In the genomic region with DNA sequence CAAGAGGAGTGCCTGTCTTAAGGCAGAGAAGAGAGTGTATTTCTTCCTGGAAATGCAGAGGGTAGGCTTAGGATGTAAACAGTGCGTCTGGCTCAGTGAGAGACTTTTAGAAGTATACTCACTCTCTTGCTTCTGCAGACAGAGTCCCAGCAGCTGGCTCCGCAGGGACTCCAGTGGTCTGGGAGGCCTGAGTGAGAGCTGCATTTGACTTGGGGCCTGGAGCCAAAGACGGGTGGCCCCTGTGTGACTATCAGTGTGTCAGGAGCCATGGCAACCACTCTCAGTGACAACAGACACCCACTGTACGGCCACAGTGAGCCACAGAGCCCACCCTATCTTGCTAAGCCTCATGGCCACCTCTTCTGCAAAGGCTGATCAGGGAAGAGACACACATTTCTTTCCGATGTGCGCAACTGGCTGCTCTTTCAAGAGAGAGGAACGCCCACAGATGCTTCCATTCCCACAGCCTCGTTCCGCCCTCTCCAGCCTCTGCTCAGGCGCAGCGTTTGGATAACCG, we compare ENCODE assay signal across 11 mouse cellular contexts.
DNase-seq lines count a peak whose midpoint lies in the region; ATAC-seq lines count a peak whose summit lies in the region.
"Had no signal": no experiment of that assay in that cellular context is flagged by ENCODE, and none has a peak within 500 bp of the region (broad histone marks: within the 10 kb centered on the region; RNA-seq: fewer than 3 reads in every experiment).

No protein-coding gene starts in this region.

- H3K4me2 ChIP-seq in heart, embryonic 11.5 days = no peak overlapping the region
- H3K4me2 ChIP-seq in heart, embryonic 15.5 days = no peak overlapping the region
- H3K4me2 ChIP-seq in stomach, embryonic 14.5 days (replicated peaks; ENCODE audit: low read depth, low read length) = no peak overlapping the region
- H3K4me2 ChIP-seq in forebrain, embryonic 13.5 days = no peak overlapping the region
- H3K4me2 ChIP-seq: kidney, embryonic 15.5 days had no signal

- no peak; the same call in 1 of the 2 replicates for ATAC-seq in heart, embryonic 11.5 days (replicated peaks; ENCODE audit: insufficient number of reproducible peaks, low FRiP score, low TSS enrichment)
- no peak for ATAC-seq in heart, embryonic 15.5 days (replicated peaks; ENCODE audit: insufficient number of reproducible peaks, insufficient read depth, low FRiP score, low read depth)
- no peak for ATAC-seq in stomach, embryonic 14.5 days (ENCODE audit: insufficient number of reproducible peaks, insufficient read depth, low FRiP score, low read depth)
- no peak for ATAC-seq in forebrain, embryonic 13.5 days

- no peak overlapping the region for H3K4me3 ChIP-seq in heart, embryonic 11.5 days (ENCODE audit: low read depth, low read length)
- no peak overlapping the region for H3K4me3 ChIP-seq in heart, embryonic 15.5 days
- H3K4me3 ChIP-seq in stomach, embryonic 14.5 days (ENCODE audit: low read depth, low read length) = no peak overlapping the region
- H3K4me3 ChIP-seq in forebrain, embryonic 13.5 days = no peak overlapping the region
- H3K4me3 ChIP-seq: kidney, embryonic 15.5 days had no signal

- no peak overlapping the region for H3K27ac ChIP-seq in heart, embryonic 11.5 days (ENCODE audit: low read depth, low read length)
- peak overlapping the region; percentile 44 for H3K27ac ChIP-seq in heart, embryonic 15.5 days
- H3K27ac ChIP-seq in stomach, embryonic 14.5 days (ENCODE audit: low read length) = peak overlapping the region; percentile 50; the same call in 1 of the 2 replicates
- H3K27ac ChIP-seq in forebrain, embryonic 13.5 days = no peak overlapping the region
- H3K27ac ChIP-seq: kidney, embryonic 15.5 days had no signal

- peaks cover 14% of the 10 kb centered on the region for H3K27me3 ChIP-seq in heart, embryonic 11.5 days (ENCODE audit: control insufficient read depth, insufficient read depth, low read length)
- peaks cover 29% of the 10 kb centered on the region for H3K27me3 ChIP-seq in heart, embryonic 15.5 days
- H3K27me3 ChIP-seq in stomach, embryonic 14.5 days (ENCODE audit: control insufficient read depth, insufficient read depth, low read length) = no peaks in the 10 kb centered on the region
- H3K27me3 ChIP-seq in forebrain, embryonic 13.5 days = peaks cover 3% of the 10 kb centered on the region; the same call in 1 of the 2 replicates
- H3K27me3 ChIP-seq: kidney, embryonic 15.5 days had no signal

- H3K9ac ChIP-seq in heart, embryonic 11.5 days (ENCODE audit: low read depth, low read length) = no peak overlapping the region
- no peak overlapping the region for H3K9ac ChIP-seq in heart, embryonic 15.5 days
- no peak overlapping the region for H3K9ac ChIP-seq in stomach, embryonic 14.5 days (replicated peaks; ENCODE audit: low read depth, low read length)
- H3K9ac ChIP-seq in forebrain, embryonic 13.5 days = no peak overlapping the region
- H3K9ac ChIP-seq: kidney, embryonic 15.5 days had no signal

- H3K9me3 ChIP-seq in heart, embryonic 11.5 days (replicated peaks; ENCODE audit: control insufficient read depth, low read length) = no peaks in the 10 kb centered on the region
- no peaks in the 10 kb centered on the region for H3K9me3 ChIP-seq in heart, embryonic 15.5 days (replicated peaks)
- no peaks in the 10 kb centered on the region for H3K9me3 ChIP-seq in stomach, embryonic 14.5 days (ENCODE audit: control insufficient read depth, low read depth, low read length)
- H3K9me3 ChIP-seq in forebrain, embryonic 13.5 days (replicated peaks) = no peaks in the 10 kb centered on the region
- H3K9me3 ChIP-seq: kidney, embryonic 15.5 days had no signal

- peaks cover 15% of the 10 kb centered on the region; the same call in 1 of the 2 replicates for H3K4me1 ChIP-seq in heart, embryonic 11.5 days (ENCODE audit: control insufficient read depth, insufficient read depth, low read length)
- H3K4me1 ChIP-seq in heart, embryonic 15.5 days (replicated peaks) = peaks cover 17% of the 10 kb centered on the region
- peaks cover 18% of the 10 kb centered on the region; the same call in 1 of the 2 replicates for H3K4me1 ChIP-seq in stomach, embryonic 14.5 days (ENCODE audit: control insufficient read depth, insufficient read depth, low read length)
- peaks cover 7% of the 10 kb centered on the region for H3K4me1 ChIP-seq in forebrain, embryonic 13.5 days

- DNase-seq in heart, adult 11 months = peak; percentile 97
- peak; percentile 44 for DNase-seq in ovary, adult 18-20 months (ENCODE audit: low spot score)
- no peak for DNase-seq in ovary, postnatal 14 days (ENCODE audit: low spot score)
- DNase-seq in cerebellum, adult 9-10 months = no peak
- DNase-seq: adrenal gland, postnatal 14 days; cerebellum, adult 2 months had no signal

- 52% methylated on average over 12 of the region's 12 CpGs for WGBS in heart, embryonic 11.5 days (ENCODE audit: insufficient replicate concordance)
- WGBS in heart, embryonic 15.5 days = 56% methylated on average over 12 of the region's 12 CpGs
- WGBS in stomach, embryonic 14.5 days = 56% methylated on average over 12 of the region's 12 CpGs
- WGBS in forebrain, embryonic 13.5 days = 71% methylated on average over 12 of the region's 12 CpGs

- no peaks in the 10 kb centered on the region for H3K36me3 ChIP-seq in heart, embryonic 11.5 days (ENCODE audit: control insufficient read depth, insufficient read depth, low read length)
- no peaks in the 10 kb centered on the region for H3K36me3 ChIP-seq in heart, embryonic 15.5 days
- no peaks in the 10 kb centered on the region for H3K36me3 ChIP-seq in stomach, embryonic 14.5 days (ENCODE audit: control insufficient read depth, insufficient read depth, low read length)
- H3K36me3 ChIP-seq in forebrain, embryonic 13.5 days (ENCODE audit: poor library complexity, severe bottlenecking) = no peaks in the 10 kb centered on the region
- H3K36me3 ChIP-seq: kidney, embryonic 15.5 days had no signal

Comparison
In these comparisons a context has a peak if more than half of its experiments do, and no peak if none do; other contexts are left out.
1. DNase-seq: peak in heart, adult 11 months (single experiment) and ovary, adult 18-20 months (single experiment); none in ovary, postnatal 14 days (single experiment) and cerebellum, adult 9-10 months (single experiment).
2. H3K27ac ChIP-seq: peak in heart, embryonic 15.5 days (single experiment) and stomach, embryonic 14.5 days (single experiment); none in heart, embryonic 11.5 days (single experiment) and forebrain, embryonic 13.5 days (single experiment).